Mouse (Mus musculus) heart, embryonic 13.5 days (tissue): ENCODE measurements around the gene Ubc. TPM values are rescaled to one million over a fixed set of nuclear protein-coding genes. Genes with fewer than 3 reads are reported as not detected.

Experiments used
- ATAC-seq: fragments of 200-750 bp; cut with Nextera tagmentation; 2 replicates; pipeline ENCODE4 v1.8.0; 2017; ENCODE audit warnings: moderate TSS enrichment; ENCODE audit not compliant: insufficient number of reproducible peaks, low FRiP score, low TSS enrichment; ENCODE audit errors: extremely low read depth
- H3K27ac ChIP-seq: fragments of 300-500 bp; sonication (generic); replicated peaks from 2 replicates; pipeline ENCODE4 v1.5.1; 2015; ENCODE audit warnings: moderate library complexity, mild to moderate bottlenecking, inconsistent platforms
- H3K27me3 ChIP-seq: fragments of 300-500 bp; sonication (generic); replicated peaks from 2 replicates; pipeline ENCODE4 v1.6.1; 2015; ENCODE audit warnings: mild to moderate bottlenecking, inconsistent platforms
- H3K36me3 ChIP-seq: fragments of 300-500 bp; sonication (generic); 2 replicates; pipeline ENCODE4 v1.6.1; 2015; ENCODE audit warnings: mild to moderate bottlenecking, inconsistent platforms
- H3K4me1 ChIP-seq: fragments of 300-500 bp; sonication (generic); 2 replicates; pipeline ENCODE4 v1.6.1; 2015; ENCODE audit warnings: inconsistent platforms
- H3K4me2 ChIP-seq: fragments of 300-500 bp; sonication (generic); 2 replicates; pipeline ENCODE4 v1.6.1; 2015; ENCODE audit warnings: inconsistent platforms, mild to moderate bottlenecking, moderate library complexity
- H3K4me3 ChIP-seq: fragments of 300-500 bp; sonication (generic); 2 replicates; pipeline ENCODE4 v1.5.1; 2015; ENCODE audit warnings: moderate library complexity, mild to moderate bottlenecking, inconsistent platforms
- H3K9ac ChIP-seq: fragments of 300-500 bp; sonication (generic); 2 replicates; pipeline ENCODE4 v1.6.1; 2015; ENCODE audit warnings: inconsistent platforms, mild to moderate bottlenecking, moderate library complexity
- H3K9me3 ChIP-seq: fragments of 300-500 bp; sonication (generic); 2 replicates; pipeline ENCODE4 v1.6.1; 2016; ENCODE audit warnings: inconsistent platforms
- WGBS: fragments of 180-500 bp; shearing (Covaris S2); methylation state at CpG from one replicate; pipeline ENCODE4 v1.1.7; 2015; ENCODE audit warnings: mixed read lengths; 5-methylcytosine and 5-hydroxymethylcytosine counted together
- polyA plus RNA-seq: library from polyadenylated mRNA; unstranded; fragments of >200 nt; fragmentation: Nextera tagmentation; extraction: Ambion mirVana; gene quantifications from 2 replicates; pipeline ENCODE4 v1.2.1, GENCODE M21; 2015

Ubc gene
- polyA plus RNA-seq, 1 experiment from 2014 or later = 819 TPM

DNA sequence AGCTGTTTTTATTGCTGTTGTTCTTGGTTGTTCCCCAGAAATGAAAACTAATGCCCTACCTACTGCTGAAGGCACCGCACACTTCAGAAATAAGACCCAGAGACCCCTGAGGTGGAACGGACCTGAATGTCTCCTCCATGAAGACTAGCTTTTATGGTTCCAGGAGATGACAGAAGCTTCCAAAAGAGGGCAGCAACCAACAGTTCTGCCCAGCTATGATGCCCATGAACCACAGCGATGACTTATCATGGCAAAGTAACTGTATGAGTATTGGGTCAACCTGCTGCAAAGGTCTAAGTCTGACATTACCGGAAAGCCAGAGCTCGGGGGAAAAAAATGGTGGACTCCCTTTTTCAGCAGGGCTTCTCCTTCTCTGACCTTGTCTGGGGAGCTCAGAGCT, 11.1 kb downstream of the Ubc start:
- no peak for ATAC-seq
- Histone ChIP-seq H3K4me2 (no peak overlapping the region), H3K4me3 (no peak overlapping the region), H3K36me3 (peaks cover 8% of the 10 kb centered on the region), H3K4me1 (no peaks in the 10 kb centered on the region; the same call in 1 of the 2 replicates), H3K9me3 (no peaks in the 10 kb centered on the region), H3K27ac (no peak overlapping the region), H3K9ac (no peak overlapping the region), H3K27me3 (no peaks in the 10 kb centered on the region)
- WGBS = 81% methylated on average over 5 of the region's 5 CpGs

DNA sequence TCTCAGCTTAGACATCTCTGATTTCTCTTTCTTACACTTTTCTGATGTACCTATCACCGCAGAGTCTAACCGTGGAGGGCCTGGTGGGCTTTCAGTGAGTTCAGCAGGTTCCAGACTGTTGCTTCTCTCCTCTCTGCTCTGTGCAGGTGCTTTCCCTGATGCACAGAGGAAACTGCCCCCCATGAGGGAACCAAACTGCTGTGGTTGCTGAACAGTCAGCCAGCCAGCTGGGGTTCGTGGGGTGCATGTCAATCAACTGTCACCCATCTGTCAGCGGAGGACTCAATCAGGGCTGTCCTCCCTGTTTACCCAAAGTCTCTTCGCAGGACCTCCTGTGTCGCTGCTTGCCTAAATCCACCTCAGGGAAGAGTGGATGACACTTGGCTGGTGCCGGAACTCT, 12.8 kb downstream of the Ubc start:
- no peaks in the 10 kb centered on the region for H3K9me3 ChIP-seq
- H3K27me3 ChIP-seq = no peaks in the 10 kb centered on the region
- H3K4me3 ChIP-seq = no peak overlapping the region
- H3K36me3 ChIP-seq = no peaks in the 10 kb centered on the region
- no peak overlapping the region for H3K9ac ChIP-seq
- no peak overlapping the region for H3K27ac ChIP-seq
- no peak for ATAC-seq
- no peaks in the 10 kb centered on the region for H3K4me1 ChIP-seq
- H3K4me2 ChIP-seq = no peak overlapping the region
- WGBS = 60% methylated on average over 7 of the region's 7 CpGs

DNA sequence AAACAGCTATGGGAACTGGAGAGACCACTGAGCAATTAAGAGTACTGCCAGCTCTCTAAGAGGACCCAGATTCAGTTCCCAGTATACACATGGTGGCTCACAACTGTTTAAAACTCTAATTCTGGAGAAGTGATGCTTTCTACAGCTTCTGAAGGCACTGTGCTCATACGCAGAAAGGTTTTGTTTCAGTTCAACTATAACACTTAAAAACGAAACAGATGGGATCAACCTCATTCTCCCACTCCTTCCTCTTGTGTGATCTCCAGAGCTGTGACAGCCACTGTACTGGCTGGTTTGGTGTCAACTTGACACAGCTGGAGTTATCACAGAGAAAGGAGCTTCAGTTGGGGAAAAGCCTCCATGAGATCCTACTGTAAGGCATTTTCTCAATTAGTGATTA, 14.1 kb downstream of the Ubc start:
- no peaks in the 10 kb centered on the region for H3K27me3 ChIP-seq
- H3K9ac ChIP-seq = no peak overlapping the region
- ATAC-seq = no peak
- no peaks in the 10 kb centered on the region for H3K4me1 ChIP-seq
- H3K4me3 ChIP-seq = no peak overlapping the region
- H3K9me3 ChIP-seq = no peaks in the 10 kb centered on the region
- no peaks in the 10 kb centered on the region for H3K36me3 ChIP-seq
- WGBS = 77% methylated on average over 2 of the region's 2 CpGs
- no peak overlapping the region for H3K4me2 ChIP-seq
- no peak overlapping the region for H3K27ac ChIP-seq

DNA sequence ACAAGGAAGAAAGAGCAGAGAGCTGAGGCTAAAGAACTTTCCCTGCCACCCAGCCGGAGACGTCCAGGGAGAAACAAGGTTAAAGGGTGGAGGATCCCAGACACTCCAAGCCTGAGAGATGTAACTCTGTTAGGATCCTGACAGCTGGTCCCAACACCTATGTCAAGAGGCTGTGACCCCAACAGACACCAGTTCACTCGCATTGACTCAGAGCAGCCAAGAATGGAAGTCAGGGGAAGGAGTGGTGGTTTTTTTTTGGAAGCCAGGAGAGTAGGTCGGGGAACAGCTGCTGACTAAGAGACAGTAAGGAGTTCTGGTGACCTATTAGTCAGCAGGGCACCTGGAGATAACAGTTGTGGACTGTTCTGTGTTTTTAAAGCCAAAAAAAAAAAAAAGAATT, 18.0 kb downstream of the Ubc start:
- no peak overlapping the region for H3K4me3 ChIP-seq
- 50% methylated on average over 4 of the region's 4 CpGs for WGBS
- no peak for ATAC-seq

DNA sequence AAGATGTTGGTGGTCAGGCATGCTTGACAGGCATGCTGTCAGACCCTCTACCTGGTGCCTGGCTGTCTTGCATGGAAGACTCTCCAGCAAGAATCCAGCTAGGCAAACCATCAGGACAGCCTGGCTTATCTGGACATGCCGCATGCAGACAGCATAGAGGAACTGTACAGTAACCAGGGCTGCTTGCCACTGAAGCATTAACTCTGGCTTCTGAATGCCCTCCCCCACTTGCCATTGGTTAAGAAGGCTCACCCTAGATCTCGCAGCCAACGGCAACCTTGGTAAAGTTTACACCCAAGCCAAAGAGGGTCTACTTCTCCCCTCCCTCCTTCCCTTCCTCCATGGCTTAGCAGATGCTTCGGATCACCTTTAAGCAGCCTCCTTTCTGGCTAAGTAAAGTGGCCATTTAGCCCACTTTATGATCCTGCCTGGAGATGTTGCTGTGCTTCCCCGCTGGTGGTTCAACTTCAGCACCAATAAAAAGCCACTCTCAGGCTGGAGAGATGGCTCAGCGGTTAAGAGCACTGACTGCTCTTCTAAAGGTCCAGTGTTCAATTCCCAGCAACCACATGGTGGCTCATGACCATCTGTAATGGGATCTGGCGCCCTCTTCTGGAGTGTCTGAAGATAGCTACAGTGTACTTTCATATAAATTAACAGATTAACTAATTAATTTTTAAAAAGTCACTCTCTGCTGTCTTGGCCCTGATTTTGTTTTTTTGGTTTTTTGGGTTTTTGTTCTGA, 18.9 kb downstream of the Ubc start:
- 68% methylated on average over 7 of the region's 7 CpGs for WGBS
- no peak overlapping the region for H3K27ac ChIP-seq
- H3K27me3 ChIP-seq = no peaks in the 10 kb centered on the region
- no peaks in the 10 kb centered on the region for H3K36me3 ChIP-seq
- H3K4me3 ChIP-seq = no peak overlapping the region
- 0 out of 2 replicates have a peak, but pooled peaks cover 3% of the 10 kb centered on the region for H3K4me1 ChIP-seq
- ATAC-seq = no peak
- no peak overlapping the region for H3K9ac ChIP-seq
- H3K9me3 ChIP-seq = no peaks in the 10 kb centered on the region
- H3K4me2 ChIP-seq = no peak overlapping the region

More for the DNA sequence above, 18.0 kb downstream of the Ubc start:
- Histone ChIP-seq H3K27me3 (no peaks in the 10 kb centered on the region), H3K9me3 (no peaks in the 10 kb centered on the region), H3K27ac (no peak overlapping the region), H3K36me3 (no peaks in the 10 kb centered on the region), H3K4me1 (0 out of 2 replicates have a peak, but pooled peaks cover 3% of the 10 kb centered on the region), H3K4me2 (no peak overlapping the region), H3K9ac (no peak overlapping the region)

DNA sequence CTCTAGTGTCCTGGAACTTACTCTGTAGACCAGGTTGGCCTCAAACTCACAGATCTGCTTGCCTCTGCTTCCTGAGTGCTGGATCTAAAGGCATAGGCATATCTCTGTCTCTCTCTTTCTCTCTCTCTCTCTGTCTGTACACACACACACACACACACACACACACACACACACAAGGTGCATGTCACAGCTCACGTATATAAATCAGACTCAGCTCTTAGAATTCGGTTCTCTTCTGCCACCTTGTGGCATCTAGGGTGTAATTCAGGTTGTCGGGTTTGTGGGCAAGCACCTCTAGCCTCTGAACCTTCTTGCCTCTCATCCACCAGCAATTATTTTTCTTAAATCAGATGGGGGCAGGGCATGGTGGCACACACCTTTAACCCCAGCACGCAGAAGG, 21.4 kb downstream of the Ubc start:
- H3K4me2 ChIP-seq = no peak overlapping the region
- ATAC-seq = no peak
- no peak overlapping the region for H3K9ac ChIP-seq
- H3K9me3 ChIP-seq = no peaks in the 10 kb centered on the region
- H3K27me3 ChIP-seq = no peaks in the 10 kb centered on the region
- H3K36me3 ChIP-seq = no peaks in the 10 kb centered on the region
- WGBS = under 1% methylated on average over 4 of the region's 4 CpGs
- peaks cover 15% of the 10 kb centered on the region for H3K4me1 ChIP-seq
- no peak overlapping the region for H3K27ac ChIP-seq
- H3K4me3 ChIP-seq = no peak overlapping the region

DNA sequence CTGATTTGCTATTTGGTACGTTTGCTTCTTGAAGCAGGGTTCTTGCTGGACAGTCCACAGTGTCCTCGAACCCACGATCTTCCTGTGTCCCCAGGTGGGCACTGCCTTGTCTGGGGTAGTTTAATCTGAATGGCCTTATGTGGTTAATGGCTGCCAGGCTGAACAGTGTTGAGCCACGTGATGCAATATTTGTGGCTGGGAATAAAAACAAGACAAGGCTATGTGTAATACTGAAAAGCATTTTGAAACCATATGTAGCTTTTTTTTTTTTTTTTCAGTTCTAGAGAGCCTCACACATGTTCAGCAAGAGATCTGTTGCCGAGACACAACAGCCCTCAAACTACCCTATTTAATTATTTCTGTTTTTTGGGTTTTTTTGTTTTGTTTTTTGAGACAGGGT, 21.8 kb downstream of the Ubc start:
- Histone ChIP-seq H3K9me3 (no peaks in the 10 kb centered on the region), H3K27ac (no peak overlapping the region), H3K27me3 (no peaks in the 10 kb centered on the region), H3K9ac (no peak overlapping the region), H3K4me1 (peaks cover 15% of the 10 kb centered on the region), H3K4me3 (no peak overlapping the region), H3K4me2 (no peak overlapping the region), H3K36me3 (no peaks in the 10 kb centered on the region)
- ATAC-seq = no peak
- 68% methylated on average over 5 of the region's 5 CpGs for WGBS

DNA sequence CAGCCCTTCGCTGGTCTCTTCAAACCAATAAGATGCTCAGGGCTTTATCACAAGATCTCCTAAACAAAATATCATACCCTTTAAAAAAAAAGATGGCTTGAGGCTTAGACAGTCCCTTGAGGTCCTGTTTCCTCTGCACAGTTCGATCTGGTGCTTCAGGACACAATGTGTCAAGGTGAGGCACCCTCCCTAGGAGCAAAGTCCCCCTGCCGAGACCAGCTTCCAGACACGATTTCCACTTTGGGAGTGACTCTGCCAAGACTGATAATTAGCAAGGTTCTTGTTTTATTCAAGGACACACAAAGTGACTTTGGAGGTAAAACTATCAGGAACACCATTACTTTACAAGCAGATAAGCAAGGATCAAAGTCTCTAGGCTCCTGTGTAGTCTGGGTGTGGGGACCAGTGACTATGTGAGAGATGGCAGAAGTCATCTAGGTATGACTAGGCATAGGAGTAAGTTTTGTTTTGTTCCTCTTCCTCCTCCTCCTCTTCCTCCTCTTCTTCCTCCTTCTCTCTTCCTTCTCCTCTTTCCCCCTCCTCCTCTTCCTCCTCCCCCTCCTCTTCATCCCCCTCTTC, 25.1 kb downstream of the Ubc start:
- H3K27me3 ChIP-seq = no peaks in the 10 kb centered on the region
- H3K4me3 ChIP-seq = no peak overlapping the region
- peaks cover 15% of the 10 kb centered on the region for H3K4me1 ChIP-seq
- no peak for ATAC-seq
- H3K36me3 ChIP-seq = no peaks in the 10 kb centered on the region
- 62% methylated on average over 4 of the region's 4 CpGs for WGBS
- no peaks in the 10 kb centered on the region for H3K9me3 ChIP-seq
- no peak overlapping the region for H3K27ac ChIP-seq
- no peak overlapping the region for H3K4me2 ChIP-seq
- no peak overlapping the region for H3K9ac ChIP-seq

DNA sequence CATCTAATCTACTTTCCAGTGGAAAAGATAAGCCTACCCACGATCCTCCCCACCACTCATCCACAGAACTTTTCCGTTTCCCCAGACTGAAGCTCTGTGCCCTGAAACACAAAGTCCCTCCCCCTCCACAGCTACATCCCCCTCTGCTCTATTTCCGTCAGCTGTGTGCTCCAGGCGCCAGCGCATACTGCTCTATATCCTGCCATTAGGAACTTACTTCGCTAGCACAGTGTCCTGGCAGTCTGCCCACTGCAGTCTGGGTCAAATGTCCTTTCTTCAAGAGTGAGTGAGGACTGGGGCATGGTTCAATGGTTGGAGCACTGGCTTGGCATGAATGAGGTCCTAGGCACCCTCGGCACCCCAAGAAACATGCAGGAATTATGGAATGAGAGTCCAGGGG, 26.1 kb downstream of the Ubc start:
- ATAC-seq = peak; percentile 68; the same call in 1 of the 2 replicates
- H3K4me1 ChIP-seq = peaks cover 15% of the 10 kb centered on the region
- no peaks in the 10 kb centered on the region for H3K27me3 ChIP-seq
- H3K27ac ChIP-seq = peak overlapping the region; percentile 41
- H3K4me3 ChIP-seq = no peak overlapping the region
- no peaks in the 10 kb centered on the region for H3K36me3 ChIP-seq
- 29% methylated on average over 7 of the region's 7 CpGs for WGBS
- no peak overlapping the region for H3K9ac ChIP-seq
- H3K9me3 ChIP-seq = no peaks in the 10 kb centered on the region
- H3K4me2 ChIP-seq = no peak overlapping the region

DNA sequence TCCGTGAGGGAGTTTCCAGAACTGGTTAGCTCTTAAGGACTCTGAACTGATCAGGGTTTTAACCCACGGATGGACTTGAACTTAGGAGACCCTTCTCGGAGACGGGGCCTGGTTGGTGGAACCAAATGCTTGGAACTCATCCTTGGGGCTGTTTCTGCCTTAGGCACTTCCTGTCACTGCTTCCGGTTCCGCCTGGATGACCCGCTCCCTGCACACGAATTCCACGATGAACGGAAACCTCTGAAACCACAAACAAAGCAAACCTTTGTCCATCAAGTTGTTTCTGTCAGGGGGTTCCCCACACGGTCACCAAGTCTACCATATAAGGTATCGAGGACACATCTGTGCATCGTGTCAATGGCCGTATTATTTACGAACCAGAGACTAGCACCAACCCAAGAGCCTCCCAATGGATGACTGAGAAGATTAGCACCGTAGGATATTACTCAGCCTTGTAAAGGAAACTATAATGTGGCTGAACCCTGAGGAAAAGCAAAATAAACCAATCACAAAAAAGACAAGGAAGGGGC, 29.0 kb downstream of the Ubc start:
- ATAC-seq = no peak
- H3K27me3 ChIP-seq = no peaks in the 10 kb centered on the region
- no peak overlapping the region for H3K27ac ChIP-seq
- H3K36me3 ChIP-seq = no peaks in the 10 kb centered on the region
- H3K9me3 ChIP-seq = no peaks in the 10 kb centered on the region
- no peak overlapping the region for H3K4me2 ChIP-seq
- peaks cover 22% of the 10 kb centered on the region for H3K4me1 ChIP-seq
- no peak overlapping the region for H3K4me3 ChIP-seq
- H3K9ac ChIP-seq = no peak overlapping the region
- 73% methylated on average over 16 of the region's 16 CpGs for WGBS

DNA sequence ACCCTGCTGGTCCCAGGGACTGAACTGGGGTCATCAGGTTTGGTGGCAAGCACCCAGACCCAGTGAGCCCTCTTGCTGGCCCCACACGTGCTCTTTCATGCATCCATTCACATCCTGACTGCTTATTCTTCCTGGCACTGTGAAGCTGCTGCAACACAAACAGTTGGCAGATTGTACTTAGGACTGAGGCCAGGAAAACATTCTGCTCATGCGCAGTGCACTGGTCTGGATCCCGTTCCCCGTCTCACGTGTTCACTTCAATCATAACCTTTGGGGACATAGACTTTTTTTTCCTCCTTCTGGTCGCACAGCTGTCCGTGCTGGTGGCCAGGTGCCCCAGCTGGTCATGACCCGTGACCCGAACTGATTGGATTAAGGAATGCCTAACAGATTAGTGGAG, 29.4 kb downstream of the Ubc start:
- H3K4me1 ChIP-seq = peaks cover 26% of the 10 kb centered on the region

DNA sequence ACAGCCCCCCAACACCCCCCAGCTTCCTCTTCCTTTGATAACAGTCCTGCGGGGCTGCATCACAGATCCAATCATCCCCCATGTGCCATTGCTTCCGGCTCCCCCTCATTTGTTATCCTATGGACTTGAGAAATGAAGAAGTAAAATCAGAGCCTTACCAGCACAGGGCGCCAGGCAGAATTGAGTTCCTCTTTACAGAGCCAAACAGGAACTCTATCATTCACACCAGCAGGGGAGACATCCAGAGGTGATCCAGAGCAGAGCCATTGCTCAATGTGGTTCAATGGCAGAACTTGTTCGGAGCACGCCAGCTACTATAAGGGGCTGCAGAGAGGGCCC, 31.8 kb downstream of the Ubc start:
- peak overlapping the region; percentile 25 for H3K4me2 ChIP-seq
- H3K4me1 ChIP-seq = 0 out of 2 replicates have a peak, but pooled peaks cover 20% of the 10 kb centered on the region
- H3K36me3 ChIP-seq = no peaks in the 10 kb centered on the region
- 52% methylated on average over 5 of the region's 5 CpGs for WGBS
- H3K9ac ChIP-seq = no peak overlapping the region
- ATAC-seq = no peak
- H3K9me3 ChIP-seq = no peaks in the 10 kb centered on the region
- no peak overlapping the region for H3K4me3 ChIP-seq
- no peaks in the 10 kb centered on the region for H3K27me3 ChIP-seq
- H3K27ac ChIP-seq = peak overlapping the region; percentile 59

More for the DNA sequence above, 29.4 kb downstream of the Ubc start:
- H3K36me3 ChIP-seq = no peaks in the 10 kb centered on the region
- WGBS = 69% methylated on average over 9 of the region's 9 CpGs
- H3K27me3 ChIP-seq = no peaks in the 10 kb centered on the region
- H3K9ac ChIP-seq = no peak overlapping the region
- H3K27ac ChIP-seq = no peak overlapping the region
- no peak overlapping the region for H3K4me3 ChIP-seq
- no peaks in the 10 kb centered on the region for H3K9me3 ChIP-seq
- no peak for ATAC-seq
- H3K4me2 ChIP-seq = no peak overlapping the region
